Mouse (Mus musculus) midbrain, embryonic 11.5 days (tissue): ENCODE measurements around the gene Dnajc4. TPM values are rescaled to one million over a fixed set of nuclear protein-coding genes. Genes with fewer than 3 reads are reported as not detected.

ENCODE experiments used
- ATAC-seq: fragments of 200-750 bp; cut with Nextera tagmentation; 2 replicates; pipeline ENCODE4 v1.8.0; 2017; ENCODE audit warnings: moderate TSS enrichment, moderate library complexity; ENCODE audit not compliant: low FRiP score
- DNase-seq: peaks from one replicate; pipeline ENCODE4 v3.0.0; 2015; ENCODE audit warnings: low spot score; ENCODE audit errors: missing footprints
- H3K27ac ChIP-seq: fragments of 300-500 bp; sonication (generic); 2 replicates; pipeline ENCODE4 v1.5.1; 2014; ENCODE audit warnings: low read depth, low read length
- H3K27me3 ChIP-seq: fragments of 300-500 bp; sonication (generic); 2 replicates; pipeline ENCODE4 v1.6.1; 2014; ENCODE audit warnings: mild to moderate bottlenecking, low read length, moderate library complexity, mixed read lengths; ENCODE audit not compliant: control insufficient read depth, insufficient read depth
- H3K36me3 ChIP-seq: fragments of 300-500 bp; sonication (generic); 2 replicates; pipeline ENCODE4 v1.6.1; 2014; ENCODE audit warnings: mild to moderate bottlenecking, low read length, moderate library complexity, mixed read lengths; ENCODE audit not compliant: control insufficient read depth, insufficient read depth
- H3K4me1 ChIP-seq: fragments of 300-500 bp; sonication (generic); 2 replicates; pipeline ENCODE4 v1.6.1; 2014; ENCODE audit warnings: low read length; ENCODE audit not compliant: control insufficient read depth, insufficient read depth
- H3K4me2 ChIP-seq: fragments of 300-500 bp; sonication (generic); 2 replicates; pipeline ENCODE4 v1.6.1; 2014; ENCODE audit warnings: mild to moderate bottlenecking, moderate library complexity
- H3K4me3 ChIP-seq: fragments of 300-500 bp; sonication (generic); 2 replicates; pipeline ENCODE4 v1.5.1; 2014; ENCODE audit warnings: low read depth, low read length
- H3K9ac ChIP-seq: fragments of 300-500 bp; sonication (generic); 2 replicates; pipeline ENCODE4 v1.6.1; 2014; ENCODE audit warnings: low read length
- H3K9me3 ChIP-seq: fragments of 300-500 bp; sonication (generic); 2 replicates; pipeline ENCODE4 v1.6.1; 2016; ENCODE audit warnings: low read length; ENCODE audit not compliant: control insufficient read depth
- WGBS: fragments of 180-500 bp; shearing (Covaris S2); extraction: QIAGEN DNeasy Blood & Tissue Kit; methylation state at CpG from one replicate; pipeline ENCODE4 v1.1.7; 2014; 5-methylcytosine and 5-hydroxymethylcytosine counted together
- polyA plus RNA-seq: library from polyadenylated mRNA; unstranded; fragments of >200 nt; fragmentation: Nextera tagmentation; extraction: Ambion mirVana; gene quantifications from 2 replicates; pipeline ENCODE4 v1.2.1, GENCODE M21; 2014

Gene Dnajc4
- polyA plus RNA-seq, 1 experiment from 2014 or later, result 17.9 TPM

GRCm38 (mm10) chr19:6972247-6972917 lies 20.0 kb downstream of the Dnajc4 start:
- peaks cover 32% of the 10 kb centered on the region for H3K4me1 ChIP-seq
- H3K27ac ChIP-seq, result no peak overlapping the region
- WGBS, result 78% methylated on average over 13 of the region's 13 CpGs
- no peak overlapping the region for H3K4me2 ChIP-seq
- no peak for DNase-seq
- no peak overlapping the region for H3K9ac ChIP-seq
- no peaks in the 10 kb centered on the region for H3K9me3 ChIP-seq
- H3K4me3 ChIP-seq, result no peak overlapping the region
- peaks cover 2% of the 10 kb centered on the region for H3K36me3 ChIP-seq
- no peak for ATAC-seq
- H3K27me3 ChIP-seq, result peaks cover 20% of the 10 kb centered on the region

- Histone ChIP-seq H3K4me1 (peaks cover 26% of the 10 kb centered on the region), H3K36me3 (no peaks in the 10 kb centered on the region), H3K27me3 (peaks cover 20% of the 10 kb centered on the region), H3K9ac (no peak overlapping the region), H3K27ac (no peak overlapping the region), H3K9me3 (no peaks in the 10 kb centered on the region), H3K4me2 (no peak overlapping the region), H3K4me3 (no peak overlapping the region)
- 47% methylated on average over 6 of the region's 6 CpGs for WGBS
- ATAC-seq, result no peak
- DNase-seq, result no peak
Measured at GRCm38 (mm10) chr19:6971644-6972043, 20.7 kb downstream of the Dnajc4 start.

GRCm38 (mm10) chr19:6970460-6971085 lies 21.8 kb downstream of the Dnajc4 start:
- WGBS, result 21% methylated on average over 11 of the region's 11 CpGs
- H3K9me3 ChIP-seq, result no peaks in the 10 kb centered on the region
- ATAC-seq (no peak), DNase-seq (no peak)
- H3K36me3 ChIP-seq, result no peaks in the 10 kb centered on the region
- peaks cover 20% of the 10 kb centered on the region for H3K27me3 ChIP-seq
- H3K9ac ChIP-seq, result no peak overlapping the region
- H3K4me3 ChIP-seq, result no peak overlapping the region
- no peak overlapping the region for H3K4me2 ChIP-seq
- no peak overlapping the region for H3K27ac ChIP-seq
- peaks cover 17% of the 10 kb centered on the region for H3K4me1 ChIP-seq

DNA sequence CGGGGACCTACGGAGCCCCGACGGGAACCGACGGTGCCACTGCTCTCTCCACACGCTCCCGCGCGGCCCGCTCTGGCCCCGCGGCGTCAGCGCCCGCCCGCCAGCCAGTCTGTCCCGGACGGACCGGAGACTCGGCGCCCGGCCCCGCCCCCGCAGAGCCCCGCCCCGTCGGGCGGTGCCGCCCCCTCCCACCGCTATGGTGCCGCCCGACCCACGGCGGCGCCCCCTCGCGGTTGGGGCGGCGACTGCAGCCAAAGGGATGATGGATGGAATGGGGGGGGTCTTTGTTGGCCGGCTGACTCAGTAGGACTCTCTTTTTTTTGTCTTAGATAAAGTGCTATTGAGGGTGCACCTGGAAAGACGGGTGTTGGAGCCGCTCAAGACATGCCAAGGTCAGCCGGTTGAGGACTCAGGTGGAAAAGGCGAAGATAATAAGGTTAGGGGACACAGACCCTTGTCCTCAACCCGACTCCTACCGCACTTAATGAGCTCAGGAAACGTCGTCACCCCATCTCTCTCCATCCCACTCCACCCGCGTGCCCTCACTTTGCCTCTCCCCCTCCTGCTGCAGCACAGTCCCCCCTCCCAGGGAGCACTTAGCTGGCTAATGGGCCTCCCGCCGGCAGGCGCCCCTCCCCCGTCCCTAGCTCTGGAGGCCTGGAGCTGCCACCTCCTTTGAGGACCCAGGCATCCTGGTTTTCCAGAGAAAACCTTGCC lies 22.5 kb downstream of the Dnajc4 start:
- WGBS, result 2% methylated on average over 46 of the region's 55 CpGs

DNA sequence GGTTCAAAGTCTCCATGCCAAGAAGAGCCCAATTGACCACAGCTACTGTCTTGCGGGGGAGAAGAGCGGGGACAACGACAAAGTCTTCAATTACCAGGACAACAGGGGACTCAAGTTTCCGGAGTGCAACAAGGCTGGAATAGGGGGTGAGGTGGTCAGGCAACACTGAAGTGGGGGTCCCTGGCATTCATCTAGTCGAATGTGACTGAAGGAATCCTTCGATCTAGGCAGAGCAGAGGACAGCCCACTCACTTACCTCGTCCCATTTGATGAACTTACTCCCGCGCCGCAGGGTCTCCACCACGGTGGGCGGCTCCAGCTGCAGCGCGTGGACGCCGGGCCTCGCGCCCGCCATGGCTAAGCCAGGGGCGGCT lies 23.1 kb downstream of the Dnajc4 start:
- Histone ChIP-seq H3K27me3 (peaks cover 20% of the 10 kb centered on the region), H3K36me3 (no peaks in the 10 kb centered on the region), H3K9me3 (no peaks in the 10 kb centered on the region), H3K4me3 (peak overlapping the region; percentile 42), H3K27ac (no peak overlapping the region), H3K9ac (peak overlapping the region; percentile 57), H3K4me1 (peaks cover 17% of the 10 kb centered on the region), H3K4me2 (peak overlapping the region; percentile 51)
- DNase-seq, result no peak
- WGBS, result 2% methylated on average over 20 of the region's 20 CpGs
- 0 out of 2 replicates have a peak, but pooled peaks have one; percentile 2 for ATAC-seq

More for the DNA sequence above, 22.5 kb downstream of the Dnajc4 start:
- H3K4me2 ChIP-seq, result peak overlapping the region; percentile 51
- no peaks in the 10 kb centered on the region for H3K36me3 ChIP-seq
- ATAC-seq, result 0 out of 2 replicates have a peak, but pooled peaks have one; percentile 13
- H3K4me1 ChIP-seq, result peaks cover 17% of the 10 kb centered on the region
- peaks cover 20% of the 10 kb centered on the region for H3K27me3 ChIP-seq
- peak overlapping the region; percentile 57 for H3K9ac ChIP-seq
- no peak overlapping the region for H3K27ac ChIP-seq
- H3K9me3 ChIP-seq, result no peaks in the 10 kb centered on the region
- DNase-seq, result peak; percentile 97
- H3K4me3 ChIP-seq, result peak overlapping the region; percentile 42

DNA sequence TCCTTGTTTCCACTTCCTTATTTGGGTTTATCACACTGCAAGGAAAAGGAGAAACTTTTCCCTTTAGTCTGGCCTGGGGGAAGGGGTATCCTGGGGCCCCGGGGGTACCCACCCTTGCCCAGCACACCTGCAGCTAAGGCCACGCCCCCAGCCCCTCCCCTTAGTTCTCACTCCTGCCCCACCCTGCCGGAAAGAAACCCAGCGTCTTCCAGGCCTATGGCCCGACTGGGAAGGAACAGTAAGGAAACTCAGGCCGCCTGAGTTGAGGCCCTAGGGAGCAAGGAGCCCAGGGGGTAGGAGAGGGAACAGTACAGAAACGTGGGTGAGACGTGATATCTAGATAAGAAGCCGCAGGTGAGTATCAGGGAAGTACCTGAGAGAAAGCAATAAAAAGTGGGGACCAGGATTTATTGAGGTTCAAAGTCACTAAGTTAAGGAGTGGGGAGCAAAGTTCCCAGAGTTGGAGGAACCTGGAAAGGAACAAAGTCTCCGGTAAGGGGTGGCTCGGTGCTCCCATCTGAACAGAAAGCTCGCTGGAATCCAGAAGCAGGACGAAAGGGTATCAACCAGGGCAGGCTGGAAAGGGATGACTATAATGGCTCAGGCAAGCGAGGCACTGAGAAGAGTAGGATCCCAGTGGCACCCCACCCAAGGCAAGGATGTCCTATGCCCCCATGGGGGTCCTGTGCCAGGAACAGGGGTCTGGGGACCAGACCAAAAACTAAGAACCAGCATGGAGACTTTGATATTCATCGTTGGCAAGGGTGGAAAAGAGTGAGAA lies 23.7 kb downstream of the Dnajc4 start:
- Histone ChIP-seq H3K27me3 (peaks cover 20% of the 10 kb centered on the region), H3K9me3 (no peaks in the 10 kb centered on the region), H3K27ac (no peak overlapping the region), H3K36me3 (no peaks in the 10 kb centered on the region), H3K9ac (no peak overlapping the region; the same call in 1 of the 2 replicates), H3K4me2 (peak overlapping the region; percentile 51), H3K4me3 (peak overlapping the region; percentile 42), H3K4me1 (peaks cover 11% of the 10 kb centered on the region)
- DNase-seq (peak; percentile 86), ATAC-seq (no peak)
- 15% methylated on average over 15 of the region's 15 CpGs for WGBS

GRCm38 (mm10) chr19:6956461-6956860 lies 35.9 kb downstream of the Dnajc4 start:
- ATAC-seq (no peak), DNase-seq (no peak)
- no peak overlapping the region for H3K4me2 ChIP-seq
- no peaks in the 10 kb centered on the region for H3K9me3 ChIP-seq
- no peak overlapping the region for H3K27ac ChIP-seq
- no peak overlapping the region for H3K4me3 ChIP-seq
- no peaks in the 10 kb centered on the region for H3K27me3 ChIP-seq
- H3K4me1 ChIP-seq, result peaks cover 11% of the 10 kb centered on the region
- 79% methylated on average over 10 of the region's 10 CpGs for WGBS
- H3K36me3 ChIP-seq, result no peaks in the 10 kb centered on the region
- no peak overlapping the region for H3K9ac ChIP-seq

DNA sequence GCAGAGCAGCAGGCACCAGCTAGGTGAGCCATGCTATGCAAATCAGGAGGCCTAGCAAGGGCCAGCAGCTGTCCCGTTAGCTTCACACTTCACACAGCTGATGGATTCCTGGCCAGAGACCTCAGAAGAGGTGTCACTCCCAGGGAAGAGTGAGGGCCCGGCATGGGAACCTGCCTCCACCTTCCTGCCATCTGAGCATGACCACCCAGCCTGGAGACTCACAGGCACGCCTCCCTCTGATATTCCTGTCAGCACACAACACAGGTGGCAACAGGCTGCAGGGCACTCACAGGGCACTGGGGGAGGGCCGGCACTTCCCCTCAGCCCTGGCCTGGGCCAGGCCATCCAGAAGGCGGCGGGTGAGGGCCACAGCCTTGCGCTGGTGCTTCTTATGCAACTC lies 36.9 kb downstream of the Dnajc4 start:
- Histone ChIP-seq H3K36me3 (no peaks in the 10 kb centered on the region), H3K27me3 (no peaks in the 10 kb centered on the region), H3K4me1 (peaks cover 11% of the 10 kb centered on the region), H3K9me3 (no peaks in the 10 kb centered on the region), H3K27ac (no peak overlapping the region), H3K4me2 (no peak overlapping the region), H3K9ac (no peak overlapping the region), H3K4me3 (no peak overlapping the region)
- DNase-seq, result no peak
- ATAC-seq, result no peak
- 88% methylated on average over 7 of the region's 7 CpGs for WGBS
